Mouse (Mus musculus): ENCODE measurements around the gene Castor1. TPM values are rescaled to one million over a fixed set of nuclear protein-coding genes. Genes with fewer than 3 reads are reported as not detected.

Gene Castor1
- total RNA-seq, 2 experiments from 2014 or later = 2.0 to 2.6 TPM

DNA sequence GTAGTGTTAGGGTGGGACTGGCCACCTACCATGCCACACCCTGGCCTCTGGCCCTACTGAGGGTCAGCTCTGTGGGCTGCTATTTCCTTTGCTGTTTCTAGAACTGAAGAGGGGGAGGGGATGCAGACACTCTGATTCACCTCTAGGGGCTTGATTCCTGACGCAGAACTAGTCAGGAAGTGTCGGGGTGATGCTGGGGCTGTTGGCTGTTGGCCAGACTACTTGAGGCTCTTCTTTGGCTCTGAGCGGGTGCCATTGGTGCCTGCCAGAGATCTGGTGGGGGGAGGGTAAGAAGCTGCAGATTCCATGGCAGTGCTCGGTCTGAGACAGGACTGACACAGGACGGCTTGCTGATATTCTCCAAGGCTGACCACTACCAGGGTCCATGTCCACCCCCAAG, 43.9 kb downstream of the Castor1 start:
- Histone ChIP-seq H3K4me3 (no peak overlapping the region), H3K27ac (no peak overlapping the region)
- DNase-seq = no peak
- TF ChIP-seq CTCF (IDR thresholded peaks at IDR 0.05) = no peak
- intact Hi-C loops (cut with DNase I) = no loop called here

DNA sequence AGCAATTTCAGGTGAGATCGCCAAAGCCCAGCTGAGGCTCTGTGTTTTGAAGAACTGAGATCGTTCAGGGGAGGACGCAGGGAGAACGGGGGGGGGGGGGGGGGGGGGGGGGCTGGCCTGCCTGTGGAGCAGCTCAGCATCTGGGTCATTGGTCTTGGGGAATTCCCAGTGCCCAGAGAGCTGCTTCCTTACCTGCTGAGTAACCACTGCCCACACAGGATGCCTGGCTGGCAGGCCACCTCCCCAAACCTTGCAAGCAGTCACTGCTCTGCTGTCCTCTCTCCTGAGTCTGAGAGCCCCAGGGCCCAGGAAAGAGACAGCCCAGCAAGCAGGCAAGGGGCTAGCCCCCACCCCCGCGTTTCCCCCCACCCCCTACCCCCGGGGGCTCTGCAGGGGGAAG, 44.8 kb downstream of the Castor1 start:
- H3K4me3 ChIP-seq = no peak overlapping the region
- intact Hi-C loops (cut with DNase I) = no loop called here
- no peak for TF ChIP-seq CTCF (IDR thresholded peaks at IDR 0.05)
- DNase-seq = no peak
- H3K27ac ChIP-seq = no peak overlapping the region

DNA sequence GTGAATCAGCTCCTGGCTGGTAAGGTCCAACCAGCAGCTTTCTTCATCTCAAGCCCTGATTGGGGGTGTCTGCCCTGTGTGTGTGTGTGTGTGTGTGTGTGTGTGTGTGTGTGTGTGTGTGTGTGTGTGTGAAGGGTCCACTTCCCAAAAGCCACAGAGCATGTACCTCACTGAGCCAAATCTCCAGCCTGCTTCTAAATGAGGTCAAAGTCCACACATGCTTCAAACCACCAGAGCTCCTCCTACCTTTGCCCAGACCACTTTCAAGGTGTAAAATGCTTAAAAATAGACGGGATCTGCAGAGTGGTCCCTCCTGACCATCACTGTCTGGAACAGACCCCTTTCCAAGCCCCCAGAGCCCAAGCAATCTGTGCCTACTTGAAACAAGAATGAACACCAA, 45.3 kb downstream of the Castor1 start:
- intact Hi-C loops (cut with DNase I) = no loop called here

DNA sequence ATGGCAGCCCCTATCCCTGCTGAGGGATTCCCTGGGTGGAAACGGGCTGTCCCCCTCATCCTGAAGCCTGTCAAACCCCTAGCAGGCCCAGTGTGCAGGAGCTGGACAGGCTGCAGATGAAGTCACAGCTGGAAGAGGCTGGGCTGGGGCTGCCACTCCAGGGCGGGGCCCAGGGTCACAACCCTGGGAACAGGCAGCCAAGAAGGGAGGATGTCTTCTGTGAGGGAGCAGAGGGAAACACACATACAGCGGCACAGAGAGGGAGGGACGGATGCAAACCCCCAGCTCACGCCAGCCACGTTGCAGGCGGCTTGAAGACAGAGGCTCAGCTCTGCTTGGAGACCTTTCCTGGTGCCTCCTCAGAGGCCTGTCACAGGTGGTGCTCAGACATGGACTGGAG, 46.0 kb downstream of the Castor1 start:
- Histone ChIP-seq H3K4me3 (peak overlapping the region; percentile 59), H3K27ac (peak overlapping the region; percentile 76)
- no peak for TF ChIP-seq CTCF (IDR thresholded peaks at IDR 0.05)
- intact Hi-C loops (cut with DNase I) = no loop called here
- peak; percentile 80 for DNase-seq

More for the DNA sequence above, 45.3 kb downstream of the Castor1 start:
- no peak for DNase-seq
- H3K27ac ChIP-seq = peak overlapping the region; percentile 21; the same call in 1 of the 2 replicates
- H3K4me3 ChIP-seq = no peak overlapping the region
- TF ChIP-seq CTCF (IDR thresholded peaks at IDR 0.05) = no peak

DNA sequence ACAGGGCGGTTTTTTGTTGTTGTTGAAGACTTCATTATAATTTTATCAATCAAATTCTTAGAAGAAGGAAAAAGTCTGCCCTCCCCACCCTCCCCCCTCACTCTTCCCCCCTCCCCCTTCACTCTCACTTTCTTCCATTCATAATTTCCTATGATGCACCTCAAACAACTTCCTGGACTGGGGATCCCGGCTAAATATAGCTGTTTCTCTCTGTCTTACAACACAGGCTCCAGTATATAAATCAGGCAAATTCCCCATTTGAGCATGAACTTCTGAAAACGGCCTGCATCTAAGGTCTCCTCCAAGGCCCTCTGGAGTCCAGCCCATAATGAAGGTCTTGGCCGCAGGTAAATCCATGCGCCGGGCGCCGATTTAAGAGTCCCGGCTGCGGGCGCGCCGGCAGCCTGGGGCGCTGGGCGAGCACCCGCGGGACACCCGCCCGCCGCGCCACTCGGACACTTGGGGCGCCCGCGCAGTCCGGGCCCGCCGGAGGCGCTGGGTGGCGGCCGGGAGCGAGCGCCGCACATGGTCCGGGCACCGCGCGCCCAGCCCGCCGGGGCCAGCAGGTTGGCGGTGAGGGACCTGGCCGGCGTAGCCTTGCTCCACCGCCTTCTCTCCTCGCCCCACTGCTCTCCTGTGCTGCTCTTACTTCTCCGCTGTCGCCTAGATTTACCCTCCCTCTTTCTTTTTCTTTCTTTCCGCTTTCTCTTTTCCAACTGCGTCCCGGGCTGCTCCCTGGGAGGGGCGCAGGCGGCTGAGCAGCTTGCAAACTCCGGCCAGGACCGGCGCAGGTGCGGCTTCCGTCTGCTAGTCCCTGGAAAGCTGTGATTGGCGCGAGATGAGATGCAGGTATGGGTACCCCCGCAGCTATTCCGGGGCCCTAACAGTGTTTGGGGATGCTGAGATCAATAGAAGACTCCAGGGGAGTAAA, 48.5 kb downstream of the Castor1 start:
- TF ChIP-seq CTCF (IDR thresholded peaks at IDR 0.05) = peak; percentile 36; the same call in 1 of the 2 replicates
- Histone ChIP-seq H3K27ac (peak overlapping the region; percentile 76), H3K4me3 (peak overlapping the region; percentile 83)
- intact Hi-C loops (cut with DNase I) = no loop called here
- DNase-seq = peak; percentile 78

DNA sequence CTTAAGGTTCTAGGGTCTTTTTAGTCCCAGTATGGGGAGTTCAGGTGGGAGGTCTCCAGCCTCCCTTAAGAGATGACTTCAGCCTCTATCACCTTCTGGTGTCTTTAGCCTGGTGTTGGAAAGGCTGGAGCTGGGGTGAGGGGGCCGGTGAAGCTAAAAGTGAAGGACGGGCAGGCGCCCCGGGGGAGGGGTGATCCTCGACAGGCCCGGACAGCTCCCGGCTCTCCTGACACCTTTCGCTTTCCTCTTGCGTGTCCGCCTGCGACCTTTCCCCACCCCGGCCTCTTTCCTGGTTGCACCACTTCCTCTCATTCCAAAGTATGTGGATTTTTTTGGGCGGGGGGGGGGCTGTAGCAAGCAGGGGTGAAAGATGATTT, 49.2 kb downstream of the Castor1 start:
- Histone ChIP-seq H3K27ac (peak overlapping the region; percentile 76), H3K4me3 (peak overlapping the region; percentile 83)
- DNase-seq = no peak
- intact Hi-C loops (cut with DNase I) = no loop called here
- no peak for TF ChIP-seq CTCF (IDR thresholded peaks at IDR 0.05)

DNA sequence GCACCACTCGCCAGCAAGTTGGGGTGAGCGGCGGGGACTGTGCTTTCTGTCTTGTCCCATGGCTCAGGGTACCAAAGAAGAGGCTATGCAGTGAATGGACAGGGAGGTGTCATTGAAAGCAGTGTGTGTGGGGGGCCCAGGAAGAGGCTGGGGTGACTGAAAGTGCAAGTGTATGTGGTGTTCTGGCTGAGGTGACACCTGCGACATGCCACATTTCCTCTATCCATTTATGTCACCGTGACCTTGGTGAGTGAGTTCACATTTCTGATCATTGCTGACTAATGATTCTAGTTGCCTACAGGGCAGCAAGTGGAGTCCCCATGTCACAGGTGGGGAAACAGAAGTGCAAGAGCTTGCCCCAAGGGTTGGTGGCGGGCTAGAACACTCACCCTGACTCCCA, 50.5 kb downstream of the Castor1 start:
- H3K4me3 ChIP-seq = no peak overlapping the region
- intact Hi-C loops (cut with DNase I) = no loop called here
- no peak overlapping the region for H3K27ac ChIP-seq
- no peak for DNase-seq
- TF ChIP-seq CTCF (IDR thresholded peaks at IDR 0.05) = no peak

DNA sequence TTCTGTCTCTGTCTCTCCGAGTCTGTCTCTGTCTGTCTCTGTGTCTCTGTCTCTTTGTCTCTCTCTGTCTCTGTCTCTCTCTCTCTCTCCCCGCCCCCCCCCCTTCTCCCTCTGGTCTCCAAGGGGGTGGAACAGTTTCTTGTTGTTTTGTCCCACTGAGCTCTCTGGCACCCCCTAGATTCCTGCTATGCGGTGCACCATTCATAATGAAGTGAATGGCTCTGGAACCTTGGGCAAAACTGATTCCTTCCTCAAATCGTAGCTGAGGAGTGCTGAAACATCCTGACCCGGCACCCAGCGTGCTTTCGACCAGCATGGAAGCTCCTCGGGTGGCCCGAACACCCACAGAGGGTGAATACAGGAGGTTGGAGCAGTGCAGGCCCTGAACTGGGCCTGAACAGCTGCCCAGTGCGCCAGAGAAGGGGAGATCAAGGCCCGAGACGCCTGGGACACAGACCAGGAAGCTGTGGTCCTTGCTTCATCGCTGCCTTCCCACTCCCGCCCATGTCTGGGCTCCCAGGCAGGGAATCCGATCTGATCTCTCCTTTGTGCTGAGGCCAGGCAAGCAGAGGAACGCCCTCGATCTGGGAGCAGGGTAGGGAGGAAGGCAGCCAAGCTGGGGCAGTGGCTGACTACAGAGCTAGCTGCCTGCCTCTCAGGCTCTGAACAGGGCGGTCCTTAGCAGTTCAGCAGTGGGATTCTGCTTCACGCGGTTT, 52.9 kb downstream of the Castor1 start:
- TF ChIP-seq CTCF (IDR thresholded peaks at IDR 0.05) = peak; percentile 41
- Histone ChIP-seq H3K4me3 (peak overlapping the region; percentile 40), H3K27ac (peak overlapping the region; percentile 76)
- intact Hi-C loops (cut with DNase I) = no loop called here
- peak; percentile 90 for DNase-seq

DNA sequence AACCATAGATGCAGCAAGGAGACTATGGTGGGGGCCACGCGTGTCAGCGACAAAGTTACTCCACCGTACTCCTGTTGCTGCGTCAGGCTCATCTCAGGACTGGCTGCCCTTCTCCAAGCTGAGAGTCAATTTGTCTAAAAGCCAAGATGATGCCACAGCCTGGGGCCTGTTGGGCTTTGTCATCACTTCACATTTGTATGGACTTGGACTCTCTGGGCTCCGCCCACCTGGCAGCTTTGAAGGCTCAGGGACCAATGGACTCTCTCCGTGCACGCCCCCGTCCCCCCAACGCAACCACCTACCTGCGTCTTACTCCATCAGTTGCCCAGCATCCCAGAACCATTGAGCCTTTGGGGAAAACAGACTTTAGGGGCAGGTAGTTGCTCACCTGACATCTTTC, 53.5 kb downstream of the Castor1 start:
- TF ChIP-seq CTCF (IDR thresholded peaks at IDR 0.05) = no peak
- intact Hi-C loops (cut with DNase I) = no loop called here
- Histone ChIP-seq H3K27ac (peak overlapping the region; percentile 76), H3K4me3 (peak overlapping the region; percentile 40; the same call in 1 of the 2 replicates)
- no peak for DNase-seq

Other genes with a start within 250 kb of the Castor1 start
- not detected for gene 4930556J24Rik, start 241.4 kb upstream of the Castor1 start, total RNA-seq (2021)
- gene Gal3st1, start 234.6 kb upstream of the Castor1 start, total RNA-seq (2021) = under 1 TPM in 1 of 2 experiments, not detected in 1; 0.20 TPM
- not detected for gene Sec14l4, start 186.8 kb upstream of the Castor1 start, total RNA-seq (2021)
- gene Sec14l3, start 153.4 kb upstream of the Castor1 start, total RNA-seq (2021) = not detected
- gene Mtfp1, start 122.8 kb upstream of the Castor1 start, total RNA-seq (2021) = 10 to 100 TPM; 38.9 to 72.9 TPM
- gene Sec14l2, start 94.8 kb upstream of the Castor1 start, total RNA-seq (2021) = under 1 TPM; 0.22 to 0.36 TPM
- 1 to 10 TPM; 4.6 to 6.3 TPM for gene Rnf215, start 83.0 kb upstream of the Castor1 start, total RNA-seq (2021)
- 1 to 10 TPM; 3.2 to 3.4 TPM for gene Ccdc157, start 57.9 kb upstream of the Castor1 start, total RNA-seq (2021)
- 10 to 100 TPM; 13.9 to 19.6 TPM for gene Sf3a1, start 57.9 kb upstream of the Castor1 start, total RNA-seq (2021)
- gene Tbc1d10a, start 31.4 kb upstream of the Castor1 start, total RNA-seq (2021) = 1 to 10 TPM; 3.1 to 5.2 TPM
- not detected for gene Osm, start 18.2 kb downstream of the Castor1 start, total RNA-seq (2021)
- gene Lif, start 39.3 kb downstream of the Castor1 start, total RNA-seq (2021) = under 1 TPM; 0.17 to 0.23 TPM
- not detected for gene Hormad2, start 222.9 kb downstream of the Castor1 start, total RNA-seq (2021)